Mouse (Mus musculus): Measurements from ENCODE around the gene Ttc29. TPM values are rescaled to one million over a fixed set of nuclear protein-coding genes. Genes with fewer than 3 reads are reported as not detected.

The Ttc29 gene
- 0.17 TPM in 1 of 2 replicates, not detected in the other for polyA plus RNA-seq (2016; fragmentation: Nextera tagmentation; extraction: Ambion mirVana)

- Histone ChIP-seq H3K27me3 (ENCODE audit: low read depth, poor library complexity, severe bottlenecking) (no peaks in the 10 kb centered on the region), H3K4me3 (peak within 1 kb of the TSS; percentile 39), H3K36me3 (no peaks in the 10 kb centered on the region), H3K9me3 (replicated peaks) (no peaks in the 10 kb centered on the region), H3K4me1 (peaks cover 21% of the 10 kb centered on the region), H3K27ac (replicated peaks) (0 out of 2 replicates have a peak within 1 kb of the TSS, but pooled peaks have one; percentile 38)
- under 1% methylated on average over 11 of the region's 11 CpGs for WGBS
- DNase-seq (ENCODE audit: low spot score) = peak; percentile 90
Observed at GRCm38 (mm10) chr8:78213074-78213473, at the start of gene Ttc29. Gene Ttc29, plus strand, starts transcription at chr8:78213297.

DNA sequence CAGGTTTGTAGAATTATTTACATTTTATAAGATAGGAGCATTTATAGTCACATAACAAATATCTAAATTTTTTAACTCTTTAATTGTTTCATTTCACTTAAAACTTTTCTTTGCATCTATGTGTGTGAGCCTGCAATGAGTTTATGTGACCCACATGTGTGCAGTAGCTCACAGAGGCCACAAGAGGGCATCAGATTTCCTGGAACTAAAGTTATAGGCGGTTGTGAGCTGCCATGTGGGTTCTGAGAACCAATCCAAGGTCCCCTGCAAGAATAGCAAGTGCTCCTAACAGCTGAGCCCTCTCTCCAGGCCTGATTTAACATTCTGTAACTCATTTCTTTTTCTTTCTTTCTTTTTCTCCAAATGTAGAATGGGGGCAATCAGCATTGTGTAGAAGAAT, 41.7 kb upstream of the Ttc29 start:
- DNase-seq (ENCODE audit: low spot score) = no peak
- Histone ChIP-seq H3K4me1 (no peaks in the 10 kb centered on the region), H3K4me3 (no peak overlapping the region), H3K36me3 (no peaks in the 10 kb centered on the region), H3K27me3 (ENCODE audit: low read depth, poor library complexity, severe bottlenecking) (no peaks in the 10 kb centered on the region), H3K9me3 (replicated peaks) (0 out of 2 replicates have a peak, but pooled peaks cover 4% of the 10 kb centered on the region), H3K27ac (replicated peaks) (no peak overlapping the region)
- 86% methylated on average over 1 of the region's 1 CpGs for WGBS

GRCm38 (mm10) chr8:78182654-78183053, 30.4 kb upstream of the Ttc29 start:
- no peaks in the 10 kb centered on the region for H3K27me3 ChIP-seq (ENCODE audit: low read depth, poor library complexity, severe bottlenecking)
- no peaks in the 10 kb centered on the region for H3K36me3 ChIP-seq
- no peak for DNase-seq (ENCODE audit: low spot score)
- no peak overlapping the region for H3K27ac ChIP-seq (replicated peaks)
- 72% methylated on average over 7 of the region's 7 CpGs for WGBS
- peaks cover 6% of the 10 kb centered on the region; the same call in 1 of the 2 replicates for H3K9me3 ChIP-seq (replicated peaks)
- no peak overlapping the region for H3K4me3 ChIP-seq
- H3K4me1 ChIP-seq = peaks cover 3% of the 10 kb centered on the region; the same call in 1 of the 2 replicates

GRCm38 (mm10) chr8:78183414-78183813, 29.7 kb upstream of the Ttc29 start:
- H3K4me1 ChIP-seq = peaks cover 3% of the 10 kb centered on the region; the same call in 1 of the 2 replicates
- no peak for DNase-seq (ENCODE audit: low spot score)
- H3K4me3 ChIP-seq = no peak overlapping the region
- H3K36me3 ChIP-seq = no peaks in the 10 kb centered on the region
- WGBS = 88% methylated on average over 6 of the region's 6 CpGs
- peaks cover 6% of the 10 kb centered on the region; the same call in 1 of the 2 replicates for H3K9me3 ChIP-seq (replicated peaks)
- H3K27ac ChIP-seq (replicated peaks) = no peak overlapping the region
- H3K27me3 ChIP-seq (ENCODE audit: low read depth, poor library complexity, severe bottlenecking) = no peaks in the 10 kb centered on the region

GRCm38 (mm10) chr8:78187087-78187486, 26.0 kb upstream of the Ttc29 start:
- Histone ChIP-seq H3K27me3 (ENCODE audit: low read depth, poor library complexity, severe bottlenecking) (no peaks in the 10 kb centered on the region), H3K36me3 (no peaks in the 10 kb centered on the region), H3K27ac (replicated peaks) (no peak overlapping the region), H3K4me3 (no peak overlapping the region), H3K4me1 (peaks cover 9% of the 10 kb centered on the region; the same call in 1 of the 2 replicates), H3K9me3 (replicated peaks) (no peaks in the 10 kb centered on the region)
- DNase-seq (ENCODE audit: low spot score) = no peak

- H3K36me3 ChIP-seq = no peaks in the 10 kb centered on the region
- no peaks in the 10 kb centered on the region for H3K9me3 ChIP-seq (replicated peaks)
- DNase-seq (ENCODE audit: low spot score) = no peak
- no peaks in the 10 kb centered on the region for H3K4me1 ChIP-seq
- no peak overlapping the region for H3K27ac ChIP-seq (replicated peaks)
- H3K27me3 ChIP-seq (ENCODE audit: low read depth, poor library complexity, severe bottlenecking) = no peaks in the 10 kb centered on the region
- 27% methylated on average over 5 of the region's 5 CpGs for WGBS
- H3K4me3 ChIP-seq = no peak overlapping the region
Observed at GRCm38 (mm10) chr8:78204229-78204628, 8.9 kb upstream of the Ttc29 start.

- Histone ChIP-seq H3K27ac (replicated peaks) (no peak overlapping the region), H3K4me3 (no peak overlapping the region), H3K27me3 (ENCODE audit: low read depth, poor library complexity, severe bottlenecking) (no peaks in the 10 kb centered on the region), H3K9me3 (replicated peaks) (no peaks in the 10 kb centered on the region), H3K36me3 (no peaks in the 10 kb centered on the region), H3K4me1 (peaks cover 21% of the 10 kb centered on the region)
- DNase-seq (ENCODE audit: low spot score) = no peak
- 82% methylated on average over 3 of the region's 3 CpGs for WGBS
Observed at GRCm38 (mm10) chr8:78210424-78210823, 2.7 kb upstream of the Ttc29 start.

GRCm38 (mm10) chr8:78214645-78215044, 1.5 kb downstream of the Ttc29 start:
- no peak for DNase-seq (ENCODE audit: low spot score)

DNA sequence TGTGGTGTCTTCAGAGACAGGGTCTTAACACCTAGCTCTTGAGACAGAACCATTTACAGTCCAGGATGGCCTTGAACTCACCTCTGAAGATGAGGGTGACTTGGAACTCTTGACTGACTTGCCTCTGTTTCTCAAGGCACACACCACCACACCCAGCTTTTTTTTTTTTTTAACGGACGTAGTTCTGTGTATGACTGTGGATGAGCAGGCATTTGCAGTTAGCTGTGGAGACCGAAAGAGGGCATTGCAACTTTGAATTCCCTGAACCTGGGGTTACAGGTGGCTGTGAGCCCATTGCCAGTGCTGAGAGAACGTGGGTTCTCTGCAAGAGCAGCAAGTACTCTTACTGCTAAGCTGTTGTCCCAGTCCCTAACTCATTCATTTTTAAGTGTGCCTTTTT, 13.0 kb downstream of the Ttc29 start:
- no peaks in the 10 kb centered on the region for H3K9me3 ChIP-seq (replicated peaks)
- H3K4me3 ChIP-seq = no peak overlapping the region
- no peaks in the 10 kb centered on the region for H3K36me3 ChIP-seq
- H3K27me3 ChIP-seq (ENCODE audit: low read depth, poor library complexity, severe bottlenecking) = no peaks in the 10 kb centered on the region
- WGBS = 67% methylated on average over 4 of the region's 4 CpGs
- DNase-seq (ENCODE audit: low spot score) = no peak
- peaks cover 12% of the 10 kb centered on the region for H3K4me1 ChIP-seq
- H3K27ac ChIP-seq (replicated peaks) = no peak overlapping the region

More at GRCm38 (mm10) chr8:78214645-78215044, 1.5 kb downstream of the Ttc29 start:
- 44% methylated on average over 3 of the region's 3 CpGs for WGBS
- H3K36me3 ChIP-seq = no peaks in the 10 kb centered on the region
- H3K9me3 ChIP-seq (replicated peaks) = no peaks in the 10 kb centered on the region
- no peaks in the 10 kb centered on the region for H3K27me3 ChIP-seq (ENCODE audit: low read depth, poor library complexity, severe bottlenecking)
- H3K4me3 ChIP-seq = no peak overlapping the region
- peaks cover 21% of the 10 kb centered on the region for H3K4me1 ChIP-seq
- H3K27ac ChIP-seq (replicated peaks) = no peak overlapping the region

- H3K4me3 ChIP-seq = no peak overlapping the region
- peaks cover 19% of the 10 kb centered on the region for H3K4me1 ChIP-seq
- no peak overlapping the region; the same call in 1 of the 2 replicates for H3K27ac ChIP-seq (replicated peaks)
- 45% methylated on average over 2 of the region's 2 CpGs for WGBS
- no peaks in the 10 kb centered on the region for H3K36me3 ChIP-seq
- H3K27me3 ChIP-seq (ENCODE audit: low read depth, poor library complexity, severe bottlenecking) = no peaks in the 10 kb centered on the region
- no peak for DNase-seq (ENCODE audit: low spot score)
- H3K9me3 ChIP-seq (replicated peaks) = no peaks in the 10 kb centered on the region
Observed at GRCm38 (mm10) chr8:78230721-78231120, 17.6 kb downstream of the Ttc29 start.

DNA sequence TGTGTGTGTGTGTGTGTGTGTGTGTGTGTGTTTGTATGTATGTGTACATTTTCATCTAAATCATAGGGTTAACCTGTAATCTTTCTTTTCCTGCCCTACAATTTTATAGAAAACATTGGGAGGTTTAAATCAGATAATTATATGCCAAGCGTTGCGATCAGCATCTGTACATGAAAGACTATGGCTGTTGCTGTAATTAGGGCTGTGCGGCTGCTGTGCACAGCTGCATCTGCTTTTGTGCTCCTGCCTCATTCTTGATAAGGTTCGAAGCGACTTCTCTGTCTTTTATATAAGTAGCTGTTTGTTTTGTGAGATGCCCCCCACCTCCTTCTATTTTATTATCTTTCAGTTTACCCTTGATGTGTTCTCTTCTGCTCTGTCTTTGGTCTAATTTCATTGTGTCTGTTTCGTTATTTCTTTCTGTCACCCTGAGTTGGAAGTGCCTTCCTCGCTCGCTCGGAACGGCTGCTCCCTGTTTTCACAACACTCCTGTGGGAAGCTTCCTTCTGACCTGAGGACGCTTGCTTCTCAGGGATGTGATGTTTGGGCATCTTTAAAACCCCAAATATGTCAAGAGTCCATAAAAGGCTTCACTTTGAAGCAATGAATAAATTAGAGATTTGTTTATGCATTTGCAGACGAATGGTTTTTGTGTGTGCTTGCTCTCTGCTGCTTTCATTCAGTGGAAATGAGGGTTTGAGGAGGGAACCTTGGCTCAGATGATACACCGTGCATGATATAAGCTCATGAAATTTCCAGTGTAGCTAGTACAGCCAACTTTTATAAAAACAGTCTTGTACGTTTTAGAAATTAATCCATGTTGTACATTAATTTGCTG, 20.0 kb downstream of the Ttc29 start:
- no peak for DNase-seq (ENCODE audit: low spot score)
- WGBS = 50% methylated on average over 14 of the region's 14 CpGs
- Histone ChIP-seq H3K36me3 (no peaks in the 10 kb centered on the region), H3K27ac (replicated peaks) (no peak overlapping the region), H3K9me3 (replicated peaks) (no peaks in the 10 kb centered on the region), H3K4me3 (no peak overlapping the region), H3K4me1 (peaks cover 19% of the 10 kb centered on the region), H3K27me3 (ENCODE audit: low read depth, poor library complexity, severe bottlenecking) (no peaks in the 10 kb centered on the region)

- no peaks in the 10 kb centered on the region for H3K36me3 ChIP-seq
- H3K4me1 ChIP-seq = peaks cover 19% of the 10 kb centered on the region
- DNase-seq (ENCODE audit: low spot score) = no peak
- H3K27ac ChIP-seq (replicated peaks) = no peak overlapping the region
- H3K4me3 ChIP-seq = no peak overlapping the region
- 79% methylated on average over 7 of the region's 7 CpGs for WGBS
- H3K27me3 ChIP-seq (ENCODE audit: low read depth, poor library complexity, severe bottlenecking) = no peaks in the 10 kb centered on the region
- H3K9me3 ChIP-seq (replicated peaks) = no peaks in the 10 kb centered on the region
Observed at GRCm38 (mm10) chr8:78233708-78234201, 20.7 kb downstream of the Ttc29 start.

Measured in midbrain, embryonic 10.5 days (tissue).